Mouse (Mus musculus): ENCODE results near the gene Ncstn.
A peak's percentile ranks its signal among the peaks of the same experiment; 100 is the strongest.

Ncstn gene

GRCm38 (mm10) chr1:172082101-172082898 is at the start of gene Ncstn, which contains the start of gene Copa:
Ncstn (minus strand) TSS chr1:172082795.
Copa (plus strand) TSS chr1:172082529.
- DNase-seq, result peak; percentile 88 to 89

DNA sequence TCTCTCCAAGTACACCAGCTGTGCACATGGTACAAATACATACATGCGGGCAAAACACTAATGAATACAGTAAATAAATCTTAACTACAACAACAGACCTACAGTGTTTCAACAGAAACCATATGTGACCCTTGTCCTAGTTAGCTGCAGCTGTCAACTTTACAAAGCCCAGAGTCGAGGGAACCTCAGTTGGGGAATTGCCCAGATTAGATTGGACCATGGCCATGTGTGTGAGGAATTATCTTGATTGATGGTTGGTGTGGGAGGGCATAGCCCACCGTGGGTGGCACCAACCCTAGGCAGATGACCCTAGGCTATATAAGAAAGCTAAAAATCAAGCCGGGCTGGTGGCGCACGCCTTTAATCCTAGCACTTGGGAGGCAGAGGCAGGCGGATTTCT is 49.7 kb upstream of the Ncstn start:
- DNase-seq, result no peak

DNA sequence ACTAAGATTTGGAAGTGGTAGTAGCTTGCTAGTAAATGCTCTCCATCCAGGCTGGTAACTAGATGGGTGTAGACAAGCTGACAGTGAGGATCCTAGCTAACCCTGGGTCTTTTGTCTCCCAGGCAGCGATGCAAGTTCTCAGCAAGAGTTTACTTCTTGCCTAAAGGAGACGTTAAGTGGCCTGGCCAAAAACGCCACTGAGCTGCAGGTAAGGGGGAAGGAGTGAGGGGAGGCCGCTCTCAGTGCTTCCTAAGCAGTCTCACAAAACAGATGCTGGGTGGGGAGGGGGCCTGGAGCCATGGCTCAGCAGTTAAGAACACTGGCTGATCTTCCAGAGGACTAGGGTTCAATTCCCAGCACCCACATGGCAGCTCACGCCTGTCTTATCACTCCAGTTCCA is 47.2 kb upstream of the Ncstn start:
- no peak for DNase-seq

- no peak for DNase-seq
Observed at GRCm38 (mm10) chr1:172129108-172129507, 46.5 kb upstream of the Ncstn start.

- no peak for DNase-seq
Observed at GRCm38 (mm10) chr1:172128563-172128962, 46.0 kb upstream of the Ncstn start.

DNA sequence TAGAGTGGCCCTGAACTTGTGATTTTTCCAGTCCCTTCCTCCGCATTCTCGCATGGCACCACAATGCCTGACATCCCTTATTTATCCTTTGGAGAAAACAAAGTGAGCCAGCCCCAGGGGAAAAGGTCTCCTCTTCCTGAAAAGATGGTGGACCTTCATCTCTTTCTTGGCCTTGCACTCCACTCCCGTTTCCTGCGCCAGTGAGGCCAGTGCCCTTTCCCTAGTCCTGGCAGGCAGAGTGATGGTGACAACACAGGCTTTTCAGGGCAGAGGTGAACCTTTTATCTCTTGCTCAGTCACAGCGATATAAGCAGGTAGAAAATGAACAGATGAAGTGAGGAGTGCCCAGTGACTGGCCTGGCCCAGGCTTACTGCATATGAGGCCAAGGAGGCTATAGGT is 44.9 kb upstream of the Ncstn start:
- no peak for DNase-seq

GRCm38 (mm10) chr1:172126376-172127347 is 44.1 kb upstream of the Ncstn start, which contains the start of gene Pex19:
Pex19 (plus strand) TSS chr1:172126755.
- peak; percentile 79 for DNase-seq

DNA sequence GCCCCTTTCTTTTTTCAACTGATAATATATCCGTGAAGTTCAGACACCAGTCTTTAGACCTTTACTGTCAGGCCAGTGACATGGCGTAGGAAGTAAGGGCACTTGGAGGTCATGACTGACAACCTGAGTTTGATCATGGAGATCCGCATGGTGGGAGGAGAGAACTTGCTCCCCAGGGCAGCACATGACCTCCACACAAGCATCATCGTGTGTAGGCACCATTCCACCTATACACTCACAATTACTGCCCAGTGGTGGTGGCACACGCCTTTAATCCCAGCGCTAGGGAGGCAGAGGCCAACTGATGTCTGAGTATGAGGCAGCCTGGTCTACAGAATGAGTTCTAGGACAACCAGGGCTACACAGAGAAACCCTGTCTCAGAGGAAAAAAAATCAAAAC is 42.0 kb upstream of the Ncstn start:
- no peak for DNase-seq

- DNase-seq, result no peak
Observed at GRCm38 (mm10) chr1:172122671-172123070, 40.1 kb upstream of the Ncstn start.

- DNase-seq, result peak; percentile 40 to 51
Observed at GRCm38 (mm10) chr1:172119720-172120119, 37.1 kb upstream of the Ncstn start.

GRCm38 (mm10) chr1:172119100-172119499 is 36.5 kb upstream of the Ncstn start:
- DNase-seq, result no peak

DNA sequence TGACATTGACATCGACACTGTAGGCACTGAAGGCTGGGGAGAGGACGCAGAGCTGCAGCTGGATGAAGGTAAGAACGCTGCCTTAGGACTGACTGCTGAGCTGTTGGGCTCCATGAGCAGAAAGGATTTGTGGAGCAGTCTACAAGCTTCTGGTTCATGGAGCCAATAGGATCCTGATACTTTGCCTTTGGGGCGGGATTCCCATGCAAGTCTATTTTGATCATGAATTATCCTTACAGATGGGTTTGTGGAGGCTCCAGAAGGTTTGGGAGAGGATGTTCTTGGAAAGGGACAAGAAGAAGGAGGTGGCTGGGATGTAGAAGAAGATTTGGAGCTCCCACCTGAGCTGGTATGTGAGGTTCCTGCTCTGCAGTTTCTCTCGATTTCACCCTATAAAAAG is 34.4 kb upstream of the Ncstn start:
- DNase-seq, result no peak

DNA sequence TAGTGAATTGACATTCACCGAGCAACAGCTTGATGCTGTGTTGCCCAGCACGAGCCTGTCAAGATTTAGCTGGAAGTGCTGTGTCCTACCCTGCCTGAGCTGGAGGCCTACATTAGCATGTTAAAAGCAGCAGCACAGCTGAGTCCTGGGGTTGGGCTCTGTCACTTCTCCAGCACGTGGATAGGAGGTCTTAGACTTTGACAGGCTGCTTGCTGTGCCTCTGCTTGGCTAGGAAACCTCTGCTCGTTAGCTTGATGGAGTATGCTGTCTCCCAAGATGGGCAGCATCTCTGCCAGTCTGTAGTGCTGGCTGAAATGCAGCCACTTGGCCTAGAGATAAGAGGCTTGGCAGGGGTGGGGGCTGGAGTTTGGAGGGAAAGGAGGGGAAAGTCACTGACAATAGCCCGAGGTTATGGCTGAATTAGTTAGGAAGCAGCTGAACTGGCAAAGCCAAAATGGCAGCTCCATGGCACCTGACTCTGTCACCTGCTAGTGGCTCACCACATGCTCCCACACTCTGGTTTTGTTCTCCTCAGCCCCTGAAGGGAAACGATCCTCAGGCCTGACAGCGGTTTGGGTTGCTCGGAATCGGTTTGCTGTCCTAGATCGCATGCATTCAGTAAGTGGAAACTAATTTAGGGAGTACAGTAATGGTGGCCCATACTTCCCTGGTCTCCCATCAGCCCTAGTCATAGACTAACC is 25.3 kb upstream of the Ncstn start:
- no peak for DNase-seq

DNA sequence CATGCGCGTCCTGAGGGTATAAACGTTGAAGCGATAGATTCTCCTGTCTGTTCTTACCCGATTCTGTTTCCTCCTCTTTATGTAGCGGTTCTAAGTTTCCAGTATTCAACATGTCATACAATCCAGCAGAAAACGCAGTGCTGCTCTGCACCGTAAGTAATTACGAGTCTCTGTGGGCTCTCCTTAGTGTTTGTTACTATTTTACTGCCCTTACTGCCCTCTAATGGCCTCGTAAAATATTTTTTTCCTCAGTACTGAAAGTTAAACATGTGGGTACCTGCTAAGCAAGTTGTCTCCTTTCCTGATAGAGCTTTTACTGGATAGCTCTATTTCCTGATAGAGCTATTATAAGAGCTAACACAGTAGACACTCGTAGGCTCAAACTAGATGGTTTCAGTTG is 22.5 kb upstream of the Ncstn start:
- DNase-seq, result no peak

GRCm38 (mm10) chr1:172103619-172104018 is 21.0 kb upstream of the Ncstn start:
- no peak for DNase-seq

GRCm38 (mm10) chr1:172099325-172100033 is 16.9 kb upstream of the Ncstn start:
- DNase-seq, result no peak

GRCm38 (mm10) chr1:172095202-172095601 is 12.6 kb upstream of the Ncstn start:
- DNase-seq, result no peak

- no peak for DNase-seq
Observed at GRCm38 (mm10) chr1:172094295-172094694, 11.7 kb upstream of the Ncstn start.

GRCm38 (mm10) chr1:172093522-172093921 is 10.9 kb upstream of the Ncstn start:
- DNase-seq, result no peak

DNA sequence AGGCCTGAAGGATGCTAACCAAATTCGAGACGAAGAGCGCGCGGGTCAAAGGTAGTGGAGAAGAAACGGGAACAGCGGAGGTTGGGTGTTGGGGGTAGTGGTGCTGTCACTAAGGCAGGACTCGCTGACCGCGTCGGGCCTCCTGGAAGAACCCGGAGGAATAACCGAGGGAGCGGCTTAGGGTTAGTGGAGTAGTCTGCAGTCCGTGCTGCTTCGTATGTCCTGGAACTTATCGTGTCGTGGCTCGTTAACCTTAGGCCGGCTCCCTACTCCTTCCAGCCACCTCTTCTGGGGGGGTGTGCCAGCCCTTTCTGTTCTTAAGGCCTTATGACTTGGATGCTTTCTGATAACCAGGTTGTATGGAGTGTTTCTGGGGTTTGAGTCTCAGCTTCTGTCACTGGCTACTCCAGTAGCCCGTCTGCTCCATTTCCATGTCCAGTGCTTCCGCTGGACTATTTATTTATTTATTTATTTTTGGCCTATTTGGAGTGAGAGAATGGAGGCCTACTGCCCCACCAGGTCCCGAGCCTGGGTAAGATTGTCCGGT is 377 bp upstream of the Ncstn start:
- no peak for DNase-seq

- no peak for DNase-seq
Observed at GRCm38 (mm10) chr1:172077981-172078380, 4.6 kb downstream of the Ncstn start.

GRCm38 (mm10) chr1:172072604-172073003 is 10.0 kb downstream of the Ncstn start:
- DNase-seq, result no peak
